Mouse (Mus musculus): Measurements from ENCODE around the gene Ndufaf3.
A peak's percentile ranks its signal among the peaks of the same experiment; 100 is the strongest.

Ndufaf3 gene

GRCm38 (mm10) chr9:108573774-108574690 lies 6.8 kb upstream of the Ndufaf3 start:
- DNase-seq (ENCODE audit: low read depth, low spot score) = peak; percentile 78

GRCm38 (mm10) chr9:108572321-108572720 lies 5.1 kb upstream of the Ndufaf3 start:
- DNase-seq (ENCODE audit: low read depth, low spot score) = no peak

GRCm38 (mm10) chr9:108571401-108571973 lies 4.3 kb upstream of the Ndufaf3 start:
- no peak for DNase-seq (ENCODE audit: low read depth, low spot score)

GRCm38 (mm10) chr9:108570207-108570896 lies 3.1 kb upstream of the Ndufaf3 start:
- peak; percentile 91 for DNase-seq (ENCODE audit: low read depth, low spot score)

GRCm38 (mm10) chr9:108569381-108570206 lies 2.4 kb upstream of the Ndufaf3 start, which contains the start of gene Dalrd3:
TSS of gene Dalrd3 (plus strand) at chr9:108569886.
- peak; percentile 98 for DNase-seq (ENCODE audit: low read depth, low spot score)

GRCm38 (mm10) chr9:108568511-108568921 lies 1.3 kb upstream of the Ndufaf3 start:
- DNase-seq (ENCODE audit: low read depth, low spot score) = peak; percentile 70

- no peak for DNase-seq (ENCODE audit: low read depth, low spot score)
Measured at GRCm38 (mm10) chr9:108567931-108568419, 741 bp upstream of the Ndufaf3 start.

- DNase-seq (ENCODE audit: low read depth, low spot score) = no peak
Measured at GRCm38 (mm10) chr9:108565881-108566814, 1.1 kb downstream of the Ndufaf3 start.

GRCm38 (mm10) chr9:108564131-108564530 lies 3.1 kb downstream of the Ndufaf3 start:
- DNase-seq (ENCODE audit: low read depth, low spot score) = no peak

- no peak for DNase-seq (ENCODE audit: low read depth, low spot score)
Measured at GRCm38 (mm10) chr9:108563671-108564070, 3.6 kb downstream of the Ndufaf3 start.

GRCm38 (mm10) chr9:108560227-108560841 lies 6.9 kb downstream of the Ndufaf3 start, which contains the start of gene Impdh2:
TSS of gene Impdh2 (plus strand) at chr9:108560286.
- peak; percentile 99 for DNase-seq (ENCODE audit: low read depth, low spot score)

GRCm38 (mm10) chr9:108559169-108559568 lies 8.1 kb downstream of the Ndufaf3 start:
- no peak for DNase-seq (ENCODE audit: low read depth, low spot score)

GRCm38 (mm10) chr9:108546875-108547274 lies 20.4 kb downstream of the Ndufaf3 start:
- DNase-seq (ENCODE audit: low read depth, low spot score) = no peak

- DNase-seq (ENCODE audit: low read depth, low spot score) = no peak
Measured at GRCm38 (mm10) chr9:108545986-108546385, 21.2 kb downstream of the Ndufaf3 start.

- no peak for DNase-seq (ENCODE audit: low read depth, low spot score)
Measured at GRCm38 (mm10) chr9:108540846-108541245, 26.4 kb downstream of the Ndufaf3 start.

- DNase-seq (ENCODE audit: low read depth, low spot score) = no peak
Measured at GRCm38 (mm10) chr9:108531496-108531895, 35.7 kb downstream of the Ndufaf3 start.

- no peak for DNase-seq (ENCODE audit: low read depth, low spot score)
Measured at GRCm38 (mm10) chr9:108530954-108531353, 36.3 kb downstream of the Ndufaf3 start.

GRCm38 (mm10) chr9:108525400-108525799 lies 41.8 kb downstream of the Ndufaf3 start:
- DNase-seq (ENCODE audit: low read depth, low spot score) = no peak

- no peak for DNase-seq (ENCODE audit: low read depth, low spot score)
Measured at GRCm38 (mm10) chr9:108523341-108523740, 43.9 kb downstream of the Ndufaf3 start.

Measured in A20 (cell line).